Mouse (Mus musculus) adrenal gland, postnatal 36 days (tissue): ENCODE data around the gene Jph4. TPM values are rescaled to one million over a fixed set of nuclear protein-coding genes. Genes with fewer than 3 reads are reported as not detected.

Source experiments
- DNase-seq, 2 experiments: peaks; one replicate each; pipeline ENCODE4 v3.0.0; 2021; ENCODE audit warnings: mixed read lengths in 1 of 2
- long read RNA-seq, 2 experiments: library from polyadenylated mRNA; stranded (forward); transcript quantifications; one replicate each; pipeline ENCODE4 v2.0.0; 2021; ENCODE audit warnings: borderline sequencing depth in 2 of 2
- total RNA-seq, 2 experiments: library from RNA; stranded (reverse); gene quantifications; 2 replicates each; pipeline ENCODE4 v1.2.3; 2021

Jph4 gene
- 1 to 10 TPM; 2.2 to 2.3 TPM for total RNA-seq
- long read RNA-seq, experiment 1, partial matches to known transcripts, result 0 of 1 reads
- long read RNA-seq, experiment 1, other reads (novel, unspliced or antisense), result 1 of 1 reads
- long read RNA-seq, experiment 2, result 0 reads

DNA sequence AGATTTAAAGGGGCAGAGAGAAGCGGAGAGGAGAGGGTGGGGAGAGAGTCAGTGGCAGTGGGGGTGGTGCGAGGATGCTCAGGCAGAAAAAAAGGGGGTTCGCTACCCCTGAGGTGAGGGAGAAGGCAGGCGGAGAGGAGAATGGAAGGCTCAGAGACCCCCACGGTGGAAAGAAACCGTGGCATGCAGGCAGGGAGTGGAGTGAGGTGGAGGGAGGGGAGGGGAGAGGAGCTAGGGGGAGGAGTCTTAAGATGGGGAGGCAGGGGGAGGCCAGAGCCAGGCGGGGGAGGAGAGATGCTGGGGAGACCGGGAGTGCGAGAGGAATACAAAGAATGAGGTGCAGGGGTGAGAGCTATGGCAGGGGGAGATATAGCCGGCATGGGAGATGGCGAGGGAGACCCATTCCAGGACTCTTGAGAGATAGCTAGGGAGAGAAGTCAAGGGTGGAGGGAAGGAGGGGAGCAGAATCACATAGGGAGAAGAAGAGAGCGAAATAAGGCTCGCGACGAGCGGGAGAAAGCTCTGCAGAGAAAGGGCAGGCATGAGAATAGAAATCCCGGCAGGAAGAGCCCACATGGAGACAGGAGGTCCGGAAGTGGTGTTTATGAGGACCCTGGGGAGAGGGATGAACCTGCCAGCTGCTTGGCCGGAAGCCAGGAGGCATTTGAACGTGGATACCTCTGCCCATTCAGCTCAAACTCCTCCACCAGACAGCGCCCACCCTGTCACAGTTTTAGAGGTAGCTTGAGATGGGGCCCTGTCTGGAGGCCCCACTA lies at the start of gene Jph4:
Gene Jph4 (minus strand): TSS at position 511 of the 776 bp plus-strand sequence.
- DNase-seq, result no peak

DNA sequence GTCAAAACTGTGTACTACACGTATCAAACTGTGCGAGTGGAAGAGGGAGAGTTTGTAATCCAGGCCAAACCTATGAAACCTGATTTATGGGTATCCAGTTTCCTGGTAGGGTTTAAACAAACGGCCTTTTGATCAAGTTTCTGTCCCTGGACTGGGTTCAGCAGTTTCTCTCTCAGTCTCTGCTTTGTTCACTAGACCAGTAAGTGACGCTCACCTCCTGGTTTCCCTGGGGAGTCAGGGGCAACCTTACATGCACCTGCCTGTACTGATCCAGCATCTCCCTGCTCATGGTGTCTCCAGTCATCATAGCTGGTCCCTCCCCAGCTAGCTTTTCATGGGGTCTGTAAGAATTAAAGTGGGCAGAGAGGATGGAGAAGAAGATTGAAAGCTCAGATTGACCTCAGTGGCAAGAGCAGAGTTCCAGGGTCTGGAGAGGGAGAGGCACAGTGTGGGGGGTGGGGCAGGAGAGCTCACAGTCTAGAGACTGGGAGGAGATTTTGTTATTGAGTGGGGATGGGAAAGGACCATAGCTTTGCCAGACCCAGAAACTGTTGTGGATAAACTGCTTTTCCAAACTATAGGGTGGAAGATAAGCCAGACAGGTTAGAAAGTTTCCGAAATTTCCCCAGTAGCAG lies 47.6 kb upstream of the Jph4 start:
- no peak for DNase-seq

GRCm38 (mm10) chr14:55162168-55162567 lies 45.4 kb upstream of the Jph4 start:
- DNase-seq, result no peak

DNA sequence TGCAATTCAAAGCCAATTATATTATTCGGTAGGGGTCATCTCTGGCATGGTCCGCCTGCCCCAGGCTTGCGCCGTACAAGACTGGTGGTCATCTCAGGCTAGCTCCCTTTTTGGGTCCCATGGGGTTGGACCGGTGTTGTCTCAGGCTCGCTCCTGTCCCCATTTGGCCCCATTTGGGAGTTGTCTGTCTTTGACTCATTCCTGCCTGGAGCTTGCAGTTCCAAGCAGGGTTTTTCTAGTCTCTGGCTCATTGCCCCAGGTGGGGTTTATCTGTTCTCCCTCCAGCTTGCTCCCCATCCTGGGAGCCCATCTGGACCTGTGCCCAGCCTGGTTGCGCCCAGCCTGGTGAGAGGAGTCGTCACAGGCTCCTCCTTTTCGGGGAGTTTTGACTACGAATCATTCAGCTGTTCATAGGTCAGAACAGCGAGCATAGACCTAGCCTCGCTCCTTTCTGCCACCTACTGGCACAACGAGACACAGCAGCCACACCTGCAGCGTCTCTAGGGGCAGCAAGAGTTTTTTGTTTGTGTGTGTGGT lies 44.4 kb upstream of the Jph4 start:
- DNase-seq, result peak; percentile 81 to 82

DNA sequence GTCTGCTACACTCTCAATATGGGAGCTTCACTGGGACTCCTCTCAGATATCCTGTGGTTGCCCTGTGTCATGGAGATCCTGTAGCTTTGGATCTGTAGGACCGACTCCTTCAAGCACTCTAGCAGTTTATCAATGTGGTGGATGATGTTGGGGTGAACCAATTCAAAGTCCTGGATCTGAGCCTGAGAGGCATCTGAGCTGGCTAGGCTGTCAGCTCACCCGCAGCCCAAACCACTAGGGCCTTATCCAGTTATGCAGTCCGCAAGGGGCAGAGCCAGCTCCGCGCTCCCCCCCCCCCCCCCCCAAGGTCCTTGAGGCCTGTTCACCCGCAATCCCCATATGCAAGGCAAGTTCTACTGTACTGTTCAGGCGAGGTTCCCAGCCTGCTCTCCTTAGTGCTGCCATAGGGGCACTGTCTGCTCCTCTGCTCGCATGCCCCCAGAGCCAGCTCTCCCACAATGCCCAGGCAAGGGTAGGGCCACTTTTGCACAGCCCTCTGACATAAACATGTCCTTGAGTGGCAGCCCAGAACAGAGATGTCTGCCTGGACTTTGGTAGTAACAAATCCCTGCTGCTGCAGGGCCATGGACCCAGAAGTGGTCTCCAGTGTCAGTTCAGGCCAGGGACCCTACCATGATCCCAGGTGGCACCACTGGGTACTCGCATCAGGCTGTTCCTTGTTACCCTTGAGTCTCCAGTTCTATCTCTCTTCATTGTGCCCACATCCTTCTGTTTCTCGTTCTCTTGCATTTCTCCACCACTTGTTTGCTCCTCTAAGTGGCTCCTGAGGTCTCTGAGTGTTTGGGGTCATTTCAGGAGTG lies 43.7 kb upstream of the Jph4 start:
- DNase-seq, result no peak

- no peak for DNase-seq
These were observed 40.8 kb upstream of the Jph4 start for GRCm38 (mm10) chr14:55157322-55158065.

DNA sequence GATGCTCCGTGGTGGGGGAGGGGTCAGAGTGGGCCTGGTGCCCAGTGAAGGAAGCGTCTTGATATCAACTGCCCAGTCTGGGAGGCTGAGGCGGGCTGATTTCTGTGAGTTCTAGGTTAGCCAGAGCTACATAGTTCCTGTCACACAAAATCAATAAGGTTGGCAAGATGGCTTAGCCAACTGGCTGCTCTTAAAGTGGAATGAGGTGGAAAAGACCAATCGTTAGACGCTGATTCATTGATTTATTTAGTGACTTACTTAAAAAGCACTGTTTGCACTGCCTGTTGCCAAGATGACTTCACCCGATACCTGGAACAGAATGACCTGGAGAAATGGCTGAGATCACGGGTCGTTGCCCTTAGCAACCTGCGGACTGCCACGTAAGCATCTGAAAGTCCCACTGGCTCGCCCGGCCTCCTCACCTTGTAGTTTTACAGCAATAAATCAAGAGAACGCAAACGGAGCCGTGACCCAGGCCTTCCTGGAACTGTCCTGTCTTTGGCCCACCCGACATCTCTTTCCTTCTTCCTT lies 36.3 kb upstream of the Jph4 start:
- no peak for DNase-seq

DNA sequence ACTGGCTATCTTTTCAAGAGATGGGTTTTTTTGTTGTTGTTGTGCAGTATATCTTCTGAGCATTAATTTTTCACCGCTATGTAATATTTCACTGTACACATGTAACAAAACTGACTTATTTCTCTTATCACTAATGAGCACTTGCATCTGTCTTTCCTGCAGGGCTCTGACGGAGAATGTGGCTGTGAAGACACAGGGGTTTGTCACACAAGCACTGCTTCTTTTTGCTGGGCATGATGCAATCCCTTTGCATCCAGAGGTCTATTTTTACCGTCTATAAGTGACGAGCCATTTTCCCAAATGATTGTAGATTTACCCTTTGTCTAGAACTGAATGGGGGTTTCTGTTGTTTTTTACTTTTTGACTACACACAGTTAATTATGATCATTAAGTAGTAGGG lies 35.4 kb upstream of the Jph4 start:
- DNase-seq, result no peak

GRCm38 (mm10) chr14:55150985-55151384 lies 34.2 kb upstream of the Jph4 start:
- no peak for DNase-seq

DNA sequence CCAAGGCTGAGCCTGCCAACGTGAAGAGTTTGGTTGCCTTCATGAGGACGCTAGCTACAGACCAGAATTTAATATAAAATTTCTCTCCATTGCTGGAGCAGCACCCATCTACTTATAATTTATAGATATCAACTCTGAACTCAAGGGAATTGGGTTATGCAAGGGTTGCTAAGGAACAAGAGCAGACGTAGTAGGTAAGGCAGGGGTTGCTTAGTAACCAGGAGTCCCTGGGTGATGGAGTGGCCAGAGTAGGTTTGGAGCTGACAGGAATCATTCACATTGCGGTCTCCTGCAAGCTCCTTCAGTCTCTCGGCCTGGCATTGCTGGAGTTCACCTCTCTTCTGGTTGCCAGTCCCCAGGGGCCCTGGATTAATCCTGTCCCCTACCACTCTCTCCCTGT lies 32.3 kb upstream of the Jph4 start:
- DNase-seq, result no peak

DNA sequence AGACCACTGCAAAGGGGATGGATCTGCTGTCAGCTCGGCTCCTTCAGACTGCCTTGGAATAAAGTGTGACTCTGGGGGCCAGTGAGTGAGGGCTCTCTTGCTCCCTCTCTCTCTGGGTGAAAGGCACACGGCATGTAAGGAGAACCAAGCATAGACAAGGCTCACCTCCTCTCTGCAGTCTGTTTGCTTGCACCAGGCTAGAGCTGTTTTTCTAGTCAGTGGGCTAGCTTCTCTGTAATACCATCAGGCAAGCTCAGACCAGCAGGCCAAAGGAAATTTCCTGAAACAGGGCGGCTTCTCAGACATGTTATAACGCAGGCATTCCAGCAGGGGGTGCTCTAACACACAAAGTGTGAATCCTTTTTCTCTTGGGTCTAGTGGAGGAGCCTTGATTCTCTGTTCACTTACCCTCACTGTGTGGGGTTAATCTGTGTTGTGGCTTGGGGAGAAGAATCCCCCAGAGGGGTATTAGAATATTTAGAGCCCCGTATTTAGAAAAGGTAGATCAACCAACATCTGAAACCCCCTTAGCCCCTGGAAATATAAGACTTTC lies 31.7 kb upstream of the Jph4 start:
- peak; percentile 67 to 79 for DNase-seq

DNA sequence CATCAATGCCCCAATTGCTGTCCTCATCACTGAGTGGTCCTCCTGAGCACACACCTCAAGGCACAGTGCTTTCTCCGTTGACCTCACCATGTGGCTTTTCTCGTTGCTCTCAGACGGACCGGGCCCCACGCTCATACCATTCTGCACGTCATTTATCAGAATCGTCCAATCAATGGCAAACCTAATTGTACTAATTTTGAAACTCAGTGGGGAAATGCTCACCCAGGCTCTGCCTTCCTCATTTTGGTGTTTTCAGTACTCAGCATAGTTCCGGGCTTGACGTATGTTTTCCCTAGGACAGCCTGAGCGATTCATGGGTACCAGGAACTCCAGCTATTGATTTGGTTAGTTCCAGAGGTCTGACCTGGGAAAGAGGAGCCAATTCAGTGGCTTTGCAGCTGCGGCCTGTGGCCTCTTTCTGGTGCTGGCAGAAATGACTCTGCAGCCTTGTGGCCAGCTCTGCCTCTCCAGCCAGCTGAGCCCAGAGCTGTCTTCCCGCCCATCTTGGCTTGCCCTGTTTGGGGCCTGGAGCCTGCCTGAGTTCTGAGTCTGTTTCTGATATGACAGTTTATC lies 30.2 kb upstream of the Jph4 start:
- peak; percentile 31 to 49 for DNase-seq

DNA sequence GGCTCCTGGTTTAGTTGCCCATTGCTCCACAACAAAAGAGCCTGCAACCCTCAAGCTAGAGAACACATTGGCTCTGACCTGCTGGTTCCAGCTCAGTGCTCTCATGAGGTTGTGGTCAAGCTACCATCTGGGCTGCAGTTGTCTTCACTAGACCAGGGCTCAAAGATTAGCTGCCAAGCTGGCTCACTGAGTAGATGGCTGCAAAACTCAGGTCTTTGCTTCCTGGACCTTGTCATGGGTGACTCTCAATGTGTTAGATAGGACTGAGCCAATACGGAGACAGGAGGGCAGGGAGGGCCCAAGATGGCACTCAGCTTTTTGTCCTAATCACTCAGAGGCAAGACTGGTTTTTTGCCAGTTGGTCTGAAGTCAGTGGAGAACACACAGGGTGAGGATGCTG lies 29.6 kb upstream of the Jph4 start:
- no peak for DNase-seq

- no peak for DNase-seq
These were observed 22.6 kb upstream of the Jph4 start for GRCm38 (mm10) chr14:55139313-55139712.

GRCm38 (mm10) chr14:55135676-55136075 lies 18.9 kb upstream of the Jph4 start:
- DNase-seq, result no peak

- no peak for DNase-seq
These were observed 9.8 kb upstream of the Jph4 start for GRCm38 (mm10) chr14:55126521-55126920.

GRCm38 (mm10) chr14:55125711-55126110 lies 9.0 kb upstream of the Jph4 start:
- peak; percentile 47 to 61 for DNase-seq

- no peak for DNase-seq
These were observed 5.6 kb upstream of the Jph4 start for GRCm38 (mm10) chr14:55122359-55122758.

GRCm38 (mm10) chr14:55121947-55122346 lies 5.2 kb upstream of the Jph4 start:
- peak; percentile 89 to 93 for DNase-seq

DNA sequence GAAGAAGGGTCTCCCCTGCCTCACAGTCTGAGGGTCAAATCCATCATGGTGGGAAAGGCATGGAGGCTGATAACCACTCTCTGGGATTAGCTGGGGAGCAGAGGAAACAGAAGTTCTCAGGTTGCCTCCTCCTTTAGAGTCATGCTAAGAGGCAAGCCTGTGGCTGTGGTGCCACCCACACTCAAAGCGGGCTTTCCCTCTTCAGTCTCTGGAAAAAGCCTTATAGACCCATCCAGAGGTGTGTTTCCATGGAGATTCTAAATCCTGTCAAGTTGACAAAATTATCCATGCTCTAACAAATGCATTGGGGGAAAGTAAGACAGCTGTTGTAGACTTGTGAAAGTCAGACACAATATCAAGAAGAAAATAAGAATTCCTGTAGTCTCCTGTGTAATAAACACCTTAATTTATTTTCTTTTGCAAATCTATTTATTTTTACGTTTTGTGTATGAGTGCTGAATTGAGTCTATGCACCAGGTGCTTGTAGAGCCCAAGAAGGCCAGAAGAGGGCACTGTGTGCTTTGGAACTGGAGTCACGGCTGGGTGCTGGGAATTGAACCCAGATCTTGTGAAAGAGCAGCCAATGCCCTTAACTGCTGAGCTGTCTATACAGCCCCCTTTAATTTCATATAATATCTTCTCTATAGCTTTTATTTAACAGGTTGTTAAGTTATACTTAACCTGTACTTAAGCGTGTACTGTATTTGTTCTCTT lies 2.8 kb upstream of the Jph4 start:
- DNase-seq, result no peak
